In the genomic region with DNA sequence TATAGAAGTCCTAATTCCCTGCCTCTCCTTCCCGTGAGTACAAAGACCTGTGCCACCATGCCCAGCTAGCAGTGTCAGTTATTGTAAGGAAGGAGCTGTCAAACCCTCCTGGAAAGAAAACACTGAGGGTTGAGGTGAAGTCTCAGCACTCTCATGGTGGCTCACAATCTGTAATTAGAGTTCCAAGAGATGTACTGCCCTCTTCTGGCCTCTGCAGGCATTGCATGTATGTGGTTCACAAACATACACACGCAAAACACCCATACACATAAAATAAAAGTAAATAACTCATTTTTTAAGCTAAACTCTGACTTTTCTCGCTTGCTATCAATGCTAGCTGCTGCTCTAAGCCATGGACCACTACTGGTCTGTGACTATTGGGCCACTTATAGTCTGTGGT, we compare ENCODE assay signal across 8 mouse cellular contexts. TPM values are rescaled to one million over a fixed set of nuclear protein-coding genes. Genes with fewer than 3 reads are reported as not detected.
DNase-seq lines count a peak whose midpoint lies in the region; TF ChIP-seq lines count a peak whose summit lies in the region.

No protein-coding gene starts in this region.

- H3K4me1 ChIP-seq in ES-E14 (ENCODE audit: control insufficient read depth in 2 of 2, insufficient read depth in 2 of 2, low read length in 2 of 2, poor library complexity in 1 of 2): no peaks in the 10 kb centered on the region

- intact Hi-C loops in gastrocnemius, postnatal 36 days (cut with DNase I): no loop called here

- DNase-seq in layer of hippocampus, postnatal 10 days (ENCODE audit: low spot score in 2 of 2): peak; percentile 38
- no peak for DNase-seq in layer of hippocampus, adult 11-12 months (ENCODE audit: low spot score)
- DNase-seq in ES-E14 (ENCODE audit: low read depth, low spot score): peak; percentile 51
- DNase-seq in adrenal gland, postnatal 25 days: peak; percentile 48
- DNase-seq in forelimb bud, embryonic 11.5 days (ENCODE audit: low read depth, low spot score): peak; percentile 61
- DNase-seq in lung, postnatal 25 days (ENCODE audit: low spot score): peak; percentile 12
- peak; percentile 29 to 48 for DNase-seq in thymus, postnatal 36 days
- DNase-seq in gastrocnemius, postnatal 36 days: no peak

- in situ Hi-C loops in ES-E14 (cut with MboI; ENCODE audit: low sequenced_read_pairs in 2 of 2, unreplicated experiment in 2 of 2): no loop called here

- no peak overlapping the region for H3K9ac ChIP-seq in ES-E14 (ENCODE audit: insufficient read depth, low read depth, low read length, poor library complexity, severe bottlenecking)

- no peak overlapping the region for H3K27ac ChIP-seq in ES-E14 (ENCODE audit: insufficient read depth, low read depth, low read length, poor library complexity, severe bottlenecking)

- no peak overlapping the region for H3K4me3 ChIP-seq in ES-E14 (ENCODE audit: insufficient read depth in 1 of 2, low read depth in 1 of 2, low read length in 2 of 2, poor library complexity in 1 of 2, severe bottlenecking in 1 of 2)

- H3K36me3 ChIP-seq in ES-E14 (ENCODE audit: control insufficient read depth, insufficient read depth, low read length, poor library complexity, severe bottlenecking): peaks cover 12% of the 10 kb centered on the region

- H3K9me3 ChIP-seq in ES-E14 (ENCODE audit: control insufficient read depth, insufficient read depth, low read depth, low read length): no peaks in the 10 kb centered on the region

TF ChIP-seq in ES-E14, 5 proteins besides CTCF, POLR2A, EP300 and RAD21:
- TF ChIP-seq MAFK (IDR thresholded peaks at IDR 0.05; ENCODE audit: insufficient read depth, low read depth, low read length) (no peak), CHD2 (IDR thresholded peaks at IDR 0.05; ENCODE audit: low read depth, low read length) (no peak)

RNA-seq across cellular contexts. Expression of a gene that starts 11.4 kb away (rescaled TPM):
- 100 to 1,000 TPM; 103 to 112 TPM for total RNA-seq in layer of hippocampus, postnatal 10 days (2021)
- total RNA-seq in ES-E14 (2012; rRNA removed): 56.1 and 71.1 TPM in 2 replicates
- 41.2 and 55.9 TPM in 2 replicates for total RNA-seq in adrenal gland, postnatal 25 days (2021)
- 10 to 100 TPM; 29.7 to 31.2 TPM for total RNA-seq in gastrocnemius, postnatal 36 days (2021)

RNA-seq across cellular contexts. Expression of a gene that starts 36.0 kb away (rescaled TPM):
- total RNA-seq in layer of hippocampus, postnatal 10 days (2021): 10 to 100 TPM in 1 of 2 experiments, 1 to 10 TPM in 1; 9.5 to 12.4 TPM
- total RNA-seq in ES-E14 (2012; rRNA removed): 12.0 and 28.1 TPM in 2 replicates
- 15.7 and 16.8 TPM in 2 replicates for total RNA-seq in adrenal gland, postnatal 25 days (2021)
- 1 to 10 TPM; 1.3 to 4.6 TPM for total RNA-seq in gastrocnemius, postnatal 36 days (2021)

RNA-seq across cellular contexts. Expression of a gene that starts 43.9 kb away (rescaled TPM):
- 1 to 10 TPM; 1.8 to 2.1 TPM for total RNA-seq in layer of hippocampus, postnatal 10 days (2021)
- 1.7 and 3.0 TPM in 2 replicates for total RNA-seq in ES-E14 (2012; rRNA removed)
- total RNA-seq in adrenal gland, postnatal 25 days (2021): 0.85 TPM in 1 of 2 replicates, not detected in the other
- total RNA-seq in gastrocnemius, postnatal 36 days (2021): not detected

RNA-seq across cellular contexts. Expression of a gene that starts 44.6 kb away (rescaled TPM):
- total RNA-seq in layer of hippocampus, postnatal 10 days (2021): 10 to 100 TPM; 18.6 to 19.5 TPM
- total RNA-seq in ES-E14 (2012; rRNA removed): 14.6 and 18.6 TPM in 2 replicates
- total RNA-seq in adrenal gland, postnatal 25 days (2021): 28.6 and 30.2 TPM in 2 replicates
- 10 to 100 TPM; 18.1 to 19.7 TPM for total RNA-seq in gastrocnemius, postnatal 36 days (2021)

Comparison
In these comparisons a context has a peak if more than half of its experiments do, and no peak if none do; other contexts are left out.
1. DNase-seq: peak in layer of hippocampus, postnatal 10 days (2 of 2), ES-E14 (single experiment), adrenal gland, postnatal 25 days (single experiment), forelimb bud, embryonic 11.5 days (single experiment), lung, postnatal 25 days (single experiment) and thymus, postnatal 36 days (2 of 2); none in layer of hippocampus, adult 11-12 months (single experiment) and gastrocnemius, postnatal 36 days (0 of 2).